Mouse (Mus musculus) liver, embryonic 14.5 days (tissue): ENCODE measurements around the gene Actl11. TPM values are rescaled to one million over a fixed set of nuclear protein-coding genes. Genes with fewer than 3 reads are reported as not detected.

Experiments
- ATAC-seq: fragments of 200-750 bp; cut with Nextera tagmentation; 2 replicates; pipeline ENCODE4 v1.8.0; 2017; ENCODE audit warnings: moderate number of reproducible peaks, mild to moderate bottlenecking, moderate library complexity; ENCODE audit not compliant: insufficient read depth
- DNase-seq, 3 experiments: peaks; one replicate each; pipeline ENCODE4 v3.0.0-alpha.2; 2012 to 2013; ENCODE audit warnings: low read depth in 3 of 3, low spot score in 3 of 3
- H3K27ac ChIP-seq: fragments of 300-500 bp; sonication (generic); 2 replicates; pipeline ENCODE4 v1.5.1; 2014; ENCODE audit warnings: moderate library complexity, mild to moderate bottlenecking, control low read depth, inconsistent platforms
- H3K27me3 ChIP-seq: fragments of 300-500 bp; sonication (generic); 2 replicates; pipeline ENCODE4 v1.6.1; 2014; ENCODE audit warnings: mild to moderate bottlenecking, low read length, moderate library complexity; ENCODE audit not compliant: control insufficient read depth, insufficient read depth
- H3K36me3 ChIP-seq: fragments of 300-500 bp; sonication (generic); replicated peaks from 2 replicates; pipeline ENCODE4 v1.6.1; 2014; ENCODE audit warnings: low read depth; ENCODE audit not compliant: control insufficient read depth, insufficient read depth
- H3K4me1 ChIP-seq, 2 experiments: fragments of 200-500 bp in 1 of 2; fragments of 300-500 bp in 1 of 2; sonication (generic) in 1 of 2; replicated peaks; 2 replicates each; pipeline ENCODE4 v1.6.1; 2012 to 2014; ENCODE audit warnings: antibody characterized with exemption in 1 of 2, inconsistent platforms in 1 of 2, low read length in 1 of 2; ENCODE audit not compliant: control insufficient read depth in 2 of 2, insufficient read depth in 2 of 2
- H3K4me2 ChIP-seq: fragments of 300-500 bp; sonication (generic); 2 replicates; pipeline ENCODE4 v1.6.1; 2014; ENCODE audit warnings: low read depth, mild to moderate bottlenecking, control low read depth, moderate library complexity
- H3K4me3 ChIP-seq, 2 experiments: fragments of 200-500 bp in 1 of 2; fragments of 300-500 bp in 1 of 2; sonication (generic) in 1 of 2; 2 replicates each; pipeline ENCODE4 v1.5.1; 2012 to 2014; ENCODE audit warnings: low read depth in 2 of 2, low read length in 2 of 2, mild to moderate bottlenecking in 2 of 2, control low read depth in 1 of 2, inconsistent platforms in 1 of 2, moderate library complexity in 1 of 2; ENCODE audit not compliant: insufficient read depth in 1 of 2
- H3K9ac ChIP-seq: fragments of 300-500 bp; sonication (generic); replicated peaks from 2 replicates; pipeline ENCODE4 v1.6.1; 2014; ENCODE audit warnings: mild to moderate bottlenecking, control low read depth, moderate library complexity
- H3K9me3 ChIP-seq: fragments of 300-500 bp; sonication (generic); 2 replicates; pipeline ENCODE4 v1.6.1; 2016; ENCODE audit warnings: low read length, mixed read lengths; ENCODE audit not compliant: control insufficient read depth
- CTCF ChIP-seq: IDR thresholded peaks from 2 replicates; pipeline ENCODE4 v1.5.1; 2016; ENCODE audit warnings: antibody characterized with exemption, low read depth, control low read depth
- EP300 ChIP-seq: IDR thresholded peaks from 2 replicates; pipeline ENCODE4 v1.6.1; 2016; ENCODE audit warnings: antibody characterized with exemption, low read depth
- WGBS: fragments of 180-500 bp; shearing (Covaris S2); extraction: QIAGEN DNeasy Blood & Tissue Kit; methylation state at CpG from one replicate; pipeline ENCODE4 v1.1.7; 2014; ENCODE audit not compliant: insufficient replicate concordance; 5-methylcytosine and 5-hydroxymethylcytosine counted together
- polyA plus RNA-seq, 2 experiments: library from polyadenylated mRNA; depleted of rRNA in 1 of 2; stranded (reverse) in 1 of 2; unstranded in 1 of 2; fragments of >200 nt; fragmentation: Nextera tagmentation in 1 of 2; extraction: Ambion mirVana in 1 of 2; gene quantifications; 2 replicates each; pipeline versions ENCODE4 v1.2.1 to v1.2.3; 2012 to 2014

Gene Actl11
- polyA plus RNA-seq, 2 experiments, result not detected

DNA sequence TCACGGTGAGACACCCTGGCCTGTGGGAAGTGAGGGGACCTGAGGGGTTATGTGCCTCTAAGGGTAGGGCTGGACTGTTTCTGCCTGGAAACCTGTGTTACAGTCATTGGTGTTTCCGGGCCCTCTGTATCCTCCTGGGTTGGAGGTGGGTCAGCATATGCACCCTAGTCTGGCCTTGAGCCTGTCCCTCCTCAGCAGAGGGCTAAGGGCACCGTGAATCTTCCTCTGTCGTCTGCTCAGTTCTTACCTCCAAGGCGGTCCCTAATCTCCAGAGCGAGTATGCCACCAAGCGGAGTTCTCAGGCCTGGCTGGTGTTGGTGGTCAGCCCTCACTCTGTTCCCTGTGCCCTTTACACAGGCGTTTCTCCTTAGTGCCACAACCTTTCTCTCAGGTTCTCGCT lies 34.6 kb downstream of the Actl11 start:
- DNase-seq, result no peak
- H3K27ac ChIP-seq, result no peak overlapping the region
- H3K36me3 ChIP-seq, result peaks cover 37% of the 10 kb centered on the region
- TF ChIP-seq EP300 (no peak), CTCF (no peak)
- no peaks in the 10 kb centered on the region for H3K9me3 ChIP-seq
- H3K4me2 ChIP-seq, result no peak overlapping the region
- H3K4me3 ChIP-seq, result no peak overlapping the region
- ATAC-seq, result no peak
- no peak overlapping the region for H3K9ac ChIP-seq
- H3K4me1 ChIP-seq, result peaks cover 0 to 4% of the 10 kb centered on the region in 2 experiments; a peak in 2 of 4 replicates
- no peaks in the 10 kb centered on the region for H3K27me3 ChIP-seq
- WGBS, result 84% methylated on average over 9 of the region's 9 CpGs

DNA sequence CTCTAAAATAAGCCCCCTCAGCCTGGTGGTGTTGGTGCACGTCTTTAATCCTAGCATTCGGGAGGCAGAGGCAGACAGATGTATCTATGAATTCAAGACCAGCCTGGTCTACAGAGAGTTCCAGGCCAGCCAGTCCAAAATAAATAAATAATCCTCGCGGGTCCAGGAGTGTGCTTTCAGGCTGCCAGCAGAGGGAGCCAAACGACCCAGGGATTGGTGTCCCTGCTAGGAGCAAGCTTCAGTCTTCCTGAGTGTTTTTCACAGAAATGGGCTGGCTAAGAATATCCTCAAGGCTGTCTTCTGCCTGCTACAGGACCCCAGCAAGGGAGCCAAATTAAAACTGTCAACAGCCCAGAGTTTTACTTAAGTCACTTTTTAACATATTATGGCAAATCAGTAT lies 35.4 kb downstream of the Actl11 start:
- Histone ChIP-seq H3K4me1 (peaks cover 0 to 4% of the 10 kb centered on the region in 2 experiments; a peak in 2 of 4 replicates), H3K4me3 (no peak overlapping the region), H3K27ac (peak overlapping the region; percentile 21), H3K36me3 (peaks cover 33% of the 10 kb centered on the region), H3K9ac (no peak overlapping the region; the same call in 1 of the 2 replicates), H3K9me3 (no peaks in the 10 kb centered on the region), H3K4me2 (no peak overlapping the region), H3K27me3 (no peaks in the 10 kb centered on the region)
- ATAC-seq, result peak; percentile 70
- peak; percentile 70 to 77 (median 71) for DNase-seq
- 12% methylated on average over 5 of the region's 5 CpGs for WGBS
- TF ChIP-seq CTCF (peak; percentile 98), EP300 (peak; percentile 48; the same call in 1 of the 2 replicates)

DNA sequence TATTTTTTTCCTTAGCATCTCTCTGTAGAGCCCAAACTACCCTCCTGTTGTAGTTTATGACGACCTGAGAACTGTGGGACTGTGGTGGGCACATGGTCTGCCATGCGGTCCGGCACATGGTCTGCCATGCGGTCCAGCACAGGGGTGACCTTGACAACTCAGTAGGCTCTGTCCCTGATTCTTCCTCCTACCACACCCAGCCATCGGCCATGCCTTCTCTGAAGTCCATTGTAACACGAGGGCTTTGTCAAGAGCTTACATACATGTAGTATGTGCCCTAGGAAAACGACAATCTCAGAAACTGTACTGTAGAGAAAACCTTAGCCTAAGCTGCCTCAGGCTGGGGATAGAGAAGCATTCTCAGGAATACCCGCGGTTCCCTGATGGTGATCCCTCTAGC lies 36.4 kb downstream of the Actl11 start:
- no peaks in the 10 kb centered on the region for H3K9me3 ChIP-seq
- peaks cover 0 to 4% of the 10 kb centered on the region in 2 experiments; a peak in 2 of 4 replicates for H3K4me1 ChIP-seq
- H3K36me3 ChIP-seq, result peaks cover 27% of the 10 kb centered on the region
- H3K9ac ChIP-seq, result no peak overlapping the region
- H3K4me2 ChIP-seq, result no peak overlapping the region
- no peaks in the 10 kb centered on the region for H3K27me3 ChIP-seq
- no peak for TF ChIP-seq EP300
- TF ChIP-seq CTCF, result no peak
- H3K4me3 ChIP-seq, result no peak overlapping the region
- WGBS, result 84% methylated on average over 9 of the region's 9 CpGs
- DNase-seq, result no peak
- ATAC-seq, result no peak
- H3K27ac ChIP-seq, result no peak overlapping the region

DNA sequence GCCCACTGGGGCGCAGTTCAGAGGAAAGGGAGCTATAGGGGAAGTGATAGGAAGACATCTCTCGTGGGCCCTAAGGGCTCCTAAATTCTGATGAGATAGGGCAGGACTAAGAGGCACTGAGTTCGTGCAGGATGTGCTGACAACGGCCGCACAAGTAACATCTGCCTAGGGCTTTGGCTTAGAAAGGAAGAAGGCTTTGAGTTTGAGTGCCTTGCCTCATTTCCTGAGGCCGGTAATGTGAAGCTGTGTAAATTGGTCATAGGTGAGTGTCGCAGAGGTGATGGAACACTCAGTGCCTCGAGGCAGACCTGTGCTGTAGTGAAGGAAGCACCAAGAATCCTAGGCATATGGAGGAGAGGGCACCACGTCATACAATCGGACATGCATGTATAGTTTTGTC lies 38.4 kb downstream of the Actl11 start:
- Histone ChIP-seq H3K9me3 (no peaks in the 10 kb centered on the region), H3K4me3 (no peak overlapping the region), H3K4me2 (no peak overlapping the region), H3K27me3 (no peaks in the 10 kb centered on the region), H3K27ac (no peak overlapping the region), H3K4me1 (peaks cover 13 to 19% of the 10 kb centered on the region in 2 experiments), H3K36me3 (peaks cover 22% of the 10 kb centered on the region), H3K9ac (no peak overlapping the region)
- no peak for ATAC-seq
- no peak for DNase-seq
- TF ChIP-seq EP300, result no peak
- no peak for TF ChIP-seq CTCF
- WGBS, result 56% methylated on average over 10 of the region's 10 CpGs

DNA sequence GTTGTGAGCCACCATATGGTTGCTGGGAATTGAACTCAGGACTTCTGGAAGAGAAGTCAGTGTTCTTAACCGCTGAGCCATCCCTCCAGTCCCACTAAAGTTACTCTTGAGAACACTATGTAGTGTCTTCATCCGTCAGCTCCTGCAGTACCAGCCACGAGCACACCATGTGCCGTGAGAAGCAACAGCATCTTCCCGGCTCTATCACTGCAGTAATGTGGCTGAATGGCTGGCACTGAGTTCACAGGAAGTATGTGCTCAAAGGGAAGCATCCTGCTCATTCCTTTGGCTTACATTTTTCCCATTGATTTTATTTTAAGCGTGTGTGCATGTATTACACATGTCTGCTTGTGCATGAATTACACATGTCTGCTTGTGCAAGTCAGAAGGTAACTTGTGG lies 39.2 kb downstream of the Actl11 start:
- Histone ChIP-seq H3K36me3 (peaks cover 14% of the 10 kb centered on the region), H3K4me2 (no peak overlapping the region), H3K27me3 (no peaks in the 10 kb centered on the region), H3K9me3 (no peaks in the 10 kb centered on the region), H3K4me1 (peaks cover 21 to 27% of the 10 kb centered on the region in 2 experiments), H3K27ac (no peak overlapping the region), H3K4me3 (no peak overlapping the region), H3K9ac (no peak overlapping the region)
- ATAC-seq (no peak), DNase-seq (no peak)
- WGBS, result 81% methylated on average over 6 of the region's 6 CpGs
- TF ChIP-seq CTCF (no peak), EP300 (no peak)
